Mouse (Mus musculus): Measurements from ENCODE around the gene Naa16. TPM values are rescaled to one million over a fixed set of nuclear protein-coding genes. Genes with fewer than 3 reads are reported as not detected.
A peak's percentile ranks its signal among the peaks of the same experiment; 100 is the strongest.

Naa16 gene
- total and polyA plus RNA-seq, 2 experiments from 2014 or later: 7.8 to 12.1 TPM

DNA sequence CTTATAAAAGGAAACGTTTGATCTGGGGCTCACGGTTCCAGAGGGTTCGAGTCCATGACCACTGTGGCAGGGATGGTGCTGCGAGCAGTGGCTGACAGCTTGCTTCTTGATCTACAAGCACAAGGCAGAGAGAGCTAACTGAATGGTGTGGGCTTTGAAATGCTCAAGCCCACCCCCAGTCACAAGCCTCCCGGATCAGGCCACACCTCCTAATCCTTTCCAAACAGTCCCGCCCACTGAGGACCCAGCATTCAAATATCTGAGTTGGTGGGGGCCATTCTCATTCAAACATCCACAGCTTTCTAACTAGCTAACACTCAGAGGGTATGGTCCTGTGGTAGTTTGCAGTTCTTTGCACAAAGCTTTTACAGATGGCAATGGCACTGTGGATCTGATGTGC, 22.5 kb upstream of the Naa16 start:
- no peak overlapping the region for H3K27ac ChIP-seq (ENCODE audit: low read depth, low read length)
- no peak overlapping the region for H3K9ac ChIP-seq (replicated peaks; ENCODE audit: low read length, poor library complexity, severe bottlenecking)
- no peak overlapping the region for H3K4me3 ChIP-seq (ENCODE audit: low read depth, low read length)
- no peaks in the 10 kb centered on the region for H3K9me3 ChIP-seq (ENCODE audit: low read length)
- H3K27me3 ChIP-seq (ENCODE audit: insufficient read depth, low read length): no peaks in the 10 kb centered on the region
- 72% methylated on average over 6 of the region's 6 CpGs for WGBS
- DNase-seq (ENCODE audit: low spot score) (no peak), ATAC-seq (ENCODE audit: low FRiP score) (no peak)
- peaks cover 19% of the 10 kb centered on the region for H3K36me3 ChIP-seq (ENCODE audit: insufficient read depth, low read length)
- no peaks in the 10 kb centered on the region for H3K4me1 ChIP-seq (ENCODE audit: insufficient read depth, low read length)
- TF ChIP-seq CTCF (IDR thresholded peaks at IDR 0.05): no peak
- H3K4me2 ChIP-seq (ENCODE audit: low read depth, low read length, poor library complexity, severe bottlenecking): no peak overlapping the region

DNA sequence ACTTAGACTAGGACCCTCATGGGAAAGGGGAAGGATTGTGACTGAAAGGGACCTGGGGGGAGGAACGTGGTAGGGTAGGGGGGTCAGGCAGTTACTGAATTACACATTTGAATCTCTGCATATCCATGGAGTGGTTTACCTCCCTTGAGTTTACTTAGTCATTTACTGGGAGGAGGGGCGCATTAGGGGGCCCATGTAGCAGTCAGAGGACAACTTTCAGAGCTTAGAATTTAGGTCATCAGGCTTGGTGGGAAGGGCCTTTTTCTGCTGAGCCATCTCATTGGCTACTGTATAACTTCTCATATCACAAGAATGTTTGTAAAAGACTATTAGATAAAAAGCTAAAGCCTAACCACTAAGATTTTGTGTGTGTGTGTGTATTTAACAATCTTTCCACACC, 20.1 kb upstream of the Naa16 start:
- H3K36me3 ChIP-seq (ENCODE audit: insufficient read depth, low read length): peaks cover 16% of the 10 kb centered on the region
- DNase-seq (ENCODE audit: low spot score) (no peak), ATAC-seq (ENCODE audit: low FRiP score) (no peak)
- H3K27me3 ChIP-seq (ENCODE audit: insufficient read depth, low read length): no peaks in the 10 kb centered on the region
- no peaks in the 10 kb centered on the region for H3K4me1 ChIP-seq (ENCODE audit: insufficient read depth, low read length)
- H3K4me3 ChIP-seq (ENCODE audit: low read depth, low read length): no peak overlapping the region
- no peak overlapping the region for H3K27ac ChIP-seq (ENCODE audit: low read depth, low read length)
- 74% methylated on average over 2 of the region's 2 CpGs for WGBS
- H3K4me2 ChIP-seq (ENCODE audit: low read depth, low read length, poor library complexity, severe bottlenecking): no peak overlapping the region
- no peak overlapping the region for H3K9ac ChIP-seq (replicated peaks; ENCODE audit: low read length, poor library complexity, severe bottlenecking)
- H3K9me3 ChIP-seq (ENCODE audit: low read length): no peaks in the 10 kb centered on the region
- no peak for TF ChIP-seq CTCF (IDR thresholded peaks at IDR 0.05)

DNA sequence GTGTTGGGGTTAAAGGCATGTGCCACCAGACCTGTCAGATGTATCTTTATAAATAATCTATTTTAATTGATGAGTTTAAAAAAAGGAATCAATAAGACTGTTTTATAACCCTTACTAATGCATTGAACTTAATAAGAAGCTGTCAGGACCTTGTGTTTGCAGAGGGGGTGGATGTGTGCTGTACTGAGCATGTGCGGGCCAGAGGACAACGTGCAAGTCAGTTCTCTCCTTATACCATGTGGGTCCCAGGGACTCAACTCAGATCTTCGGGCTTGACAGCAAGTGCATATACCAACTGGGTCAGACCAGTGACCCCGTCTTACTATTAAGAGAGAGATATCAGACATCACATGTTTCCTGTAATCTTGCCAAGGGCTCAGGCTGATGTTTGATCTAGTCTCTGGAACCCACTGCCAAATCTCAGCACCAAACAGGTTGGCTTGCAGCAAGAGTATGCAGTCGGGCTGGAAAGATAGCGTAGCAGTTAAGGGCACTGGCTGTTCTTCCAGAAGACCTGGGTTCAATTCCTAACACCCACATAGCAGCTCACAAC, 18.8 kb upstream of the Naa16 start:
- Histone ChIP-seq H3K36me3 (ENCODE audit: insufficient read depth, low read length) (peaks cover 16% of the 10 kb centered on the region), H3K4me3 (ENCODE audit: low read depth, low read length) (no peak overlapping the region), H3K27me3 (ENCODE audit: insufficient read depth, low read length) (no peaks in the 10 kb centered on the region), H3K4me2 (ENCODE audit: low read depth, low read length, poor library complexity, severe bottlenecking) (no peak overlapping the region), H3K9ac (replicated peaks; ENCODE audit: low read length, poor library complexity, severe bottlenecking) (no peak overlapping the region), H3K4me1 (ENCODE audit: insufficient read depth, low read length) (no peaks in the 10 kb centered on the region), H3K27ac (ENCODE audit: low read depth, low read length) (no peak overlapping the region), H3K9me3 (ENCODE audit: low read length) (no peaks in the 10 kb centered on the region)
- 95% methylated on average over 6 of the region's 6 CpGs for WGBS
- no peak for ATAC-seq (ENCODE audit: low FRiP score)
- DNase-seq (ENCODE audit: low spot score): no peak
- TF ChIP-seq CTCF (IDR thresholded peaks at IDR 0.05): no peak

DNA sequence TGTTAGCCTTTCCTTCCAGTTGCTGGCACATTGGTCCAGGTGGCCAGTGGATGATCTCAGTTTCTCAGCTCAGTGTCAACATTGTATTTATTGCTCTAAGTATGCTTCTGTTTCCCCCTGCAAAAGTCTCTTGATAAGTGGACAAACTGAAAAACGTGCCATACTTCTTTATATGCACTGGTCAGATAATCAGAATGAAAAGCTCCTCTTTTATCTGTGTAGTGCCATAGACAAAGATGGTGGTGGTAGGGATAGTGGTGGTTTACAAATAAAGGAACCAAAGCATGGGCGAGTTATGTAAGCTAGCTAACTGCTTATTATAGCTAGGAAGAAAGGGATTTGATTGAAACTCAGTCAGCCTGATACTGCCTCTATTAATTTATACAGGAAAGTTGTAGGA, 17.1 kb upstream of the Naa16 start:
- TF ChIP-seq CTCF (IDR thresholded peaks at IDR 0.05): no peak
- 79% methylated on average over 2 of the region's 2 CpGs for WGBS
- no peaks in the 10 kb centered on the region for H3K27me3 ChIP-seq (ENCODE audit: insufficient read depth, low read length)
- no peak overlapping the region for H3K4me2 ChIP-seq (ENCODE audit: low read depth, low read length, poor library complexity, severe bottlenecking)
- H3K4me3 ChIP-seq (ENCODE audit: low read depth, low read length): no peak overlapping the region
- no peak overlapping the region for H3K27ac ChIP-seq (ENCODE audit: low read depth, low read length)
- no peak for DNase-seq (ENCODE audit: low spot score)
- H3K36me3 ChIP-seq (ENCODE audit: insufficient read depth, low read length): peaks cover 14% of the 10 kb centered on the region; the same call in 1 of the 2 replicates
- H3K9me3 ChIP-seq (ENCODE audit: low read length): no peaks in the 10 kb centered on the region
- no peaks in the 10 kb centered on the region for H3K4me1 ChIP-seq (ENCODE audit: insufficient read depth, low read length)
- H3K9ac ChIP-seq (replicated peaks; ENCODE audit: low read length, poor library complexity, severe bottlenecking): no peak overlapping the region
- ATAC-seq (ENCODE audit: low FRiP score): no peak

DNA sequence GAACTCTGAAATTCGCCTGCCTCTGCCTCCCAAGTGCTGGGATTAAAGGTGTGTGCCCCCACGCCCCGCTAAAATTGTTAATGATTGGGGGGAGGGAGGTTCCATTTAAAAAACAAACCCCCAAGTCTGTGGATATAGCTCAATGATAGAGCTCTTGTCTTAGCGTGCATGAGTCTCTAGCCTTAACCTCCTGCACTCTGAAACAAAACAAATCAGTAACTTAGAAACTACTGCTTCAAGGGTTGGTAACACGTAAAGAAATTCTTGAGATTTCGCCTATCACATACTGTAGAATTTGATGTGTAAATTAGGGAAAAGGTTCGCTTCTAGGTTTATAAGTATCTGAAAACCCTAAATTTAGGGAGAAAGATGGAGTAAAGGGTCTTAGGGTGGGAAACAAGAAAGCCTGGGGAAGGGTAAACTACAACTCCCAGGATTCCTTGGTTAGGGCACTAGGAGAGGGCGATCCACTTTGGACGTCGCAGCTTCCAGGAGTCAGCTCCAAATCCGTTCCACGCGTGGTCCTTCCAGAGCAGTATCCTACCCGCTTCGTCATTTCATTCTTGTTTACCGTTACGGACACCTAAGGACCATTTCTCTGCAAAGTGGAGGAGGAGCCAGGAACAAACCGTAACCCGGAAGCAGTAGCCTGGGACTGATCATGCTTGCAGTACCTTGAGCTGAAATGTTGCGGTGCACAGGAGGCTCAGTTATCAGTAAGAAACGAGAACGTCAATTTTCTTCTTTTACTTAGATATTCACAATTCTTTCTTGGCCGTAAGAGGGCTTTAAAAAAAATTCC, 6.9 kb upstream of the Naa16 start, which contains the start of gene Mtrf1:
Gene Mtrf1 (plus strand): TSS at position 452 of the 802 bp plus-strand sequence.
- Histone ChIP-seq H3K9me3 (ENCODE audit: low read length) (no peaks in the 10 kb centered on the region), H3K27ac (ENCODE audit: low read depth, low read length) (peak within 1 kb of the TSS; percentile 90), H3K9ac (replicated peaks; ENCODE audit: low read length, poor library complexity, severe bottlenecking) (peak within 1 kb of the TSS; percentile 66), H3K27me3 (ENCODE audit: insufficient read depth, low read length) (no peaks in the 10 kb centered on the region), H3K36me3 (ENCODE audit: insufficient read depth, low read length) (peaks cover 11% of the 10 kb centered on the region; the same call in 1 of the 2 replicates), H3K4me2 (ENCODE audit: low read depth, low read length, poor library complexity, severe bottlenecking) (peak within 1 kb of the TSS; percentile 55), H3K4me3 (ENCODE audit: low read depth, low read length) (peak within 1 kb of the TSS; percentile 50), H3K4me1 (ENCODE audit: insufficient read depth, low read length) (no peaks in the 10 kb centered on the region)
- peak; percentile 94 for ATAC-seq (ENCODE audit: low FRiP score)
- WGBS: 20% methylated on average over 23 of the region's 23 CpGs
- DNase-seq (ENCODE audit: low spot score): peak; percentile 91
- peak; percentile 40 for TF ChIP-seq CTCF (IDR thresholded peaks at IDR 0.05)

DNA sequence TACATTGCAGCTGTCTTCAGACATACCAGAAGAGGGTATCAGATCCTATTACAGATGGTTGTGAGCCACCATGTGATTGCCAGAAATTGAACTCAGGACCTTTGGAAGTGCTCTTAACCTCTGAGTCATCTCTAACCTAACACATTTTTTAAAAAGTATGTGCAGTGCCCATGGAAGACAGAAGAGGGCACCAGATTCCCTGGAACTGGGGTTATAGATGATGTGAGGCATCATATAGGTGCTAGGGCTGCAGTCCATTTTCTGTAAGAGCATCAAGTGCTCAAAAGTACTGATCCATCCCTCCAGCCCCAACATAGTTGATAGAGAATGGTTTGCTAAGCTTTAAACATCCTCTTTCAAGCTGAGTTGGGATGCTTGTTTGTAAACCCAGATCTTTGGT, 4.0 kb upstream of the Naa16 start:
- no peak overlapping the region for H3K4me2 ChIP-seq (ENCODE audit: low read depth, low read length, poor library complexity, severe bottlenecking)
- DNase-seq (ENCODE audit: low spot score): peak; percentile 28
- no peak for ATAC-seq (ENCODE audit: low FRiP score)

More for the DNA sequence above, 4.0 kb upstream of the Naa16 start:
- Histone ChIP-seq H3K4me1 (ENCODE audit: insufficient read depth, low read length) (0 out of 2 replicates have a peak, but pooled peaks cover 1% of the 10 kb centered on the region), H3K9ac (replicated peaks; ENCODE audit: low read length, poor library complexity, severe bottlenecking) (no peak overlapping the region), H3K27ac (ENCODE audit: low read depth, low read length) (no peak overlapping the region), H3K9me3 (ENCODE audit: low read length) (no peaks in the 10 kb centered on the region), H3K27me3 (ENCODE audit: insufficient read depth, low read length) (no peaks in the 10 kb centered on the region), H3K4me3 (ENCODE audit: low read depth, low read length) (no peak overlapping the region), H3K36me3 (ENCODE audit: insufficient read depth, low read length) (no peaks in the 10 kb centered on the region)
- peak; percentile 71 for TF ChIP-seq CTCF (IDR thresholded peaks at IDR 0.05)
